Mouse (Mus musculus) naive thymus-derived CD4-positive, alpha-beta T cell, adult 2 months (primary cell): Measurements from ENCODE around the gene Scarb1.

Experiments
- DNase-seq: peaks from one replicate; pipeline ENCODE4 v3.0.0-alpha.2; 2011; ENCODE audit warnings: low read depth

The Scarb1 gene

DNA sequence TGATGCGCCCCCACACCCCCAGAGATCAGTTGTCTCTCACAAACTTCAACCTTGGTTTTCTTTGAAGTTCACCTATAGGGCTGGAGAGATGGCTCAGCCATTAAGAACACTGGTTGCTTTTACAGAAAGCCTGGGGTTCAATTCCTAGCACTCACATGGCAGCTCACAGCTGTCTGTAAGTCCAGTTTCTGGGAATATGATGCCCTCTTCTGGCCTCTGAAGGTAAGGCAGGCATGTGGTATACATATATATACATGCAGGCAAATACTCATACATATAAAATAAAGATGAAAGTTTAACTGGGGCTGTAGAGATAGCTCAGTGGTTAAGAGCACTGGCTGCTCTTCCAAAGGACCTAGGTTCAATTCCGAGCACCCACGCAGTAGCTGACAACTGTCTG, 105.5 kb downstream of the Scarb1 start:
- peak; percentile 17 for DNase-seq

DNA sequence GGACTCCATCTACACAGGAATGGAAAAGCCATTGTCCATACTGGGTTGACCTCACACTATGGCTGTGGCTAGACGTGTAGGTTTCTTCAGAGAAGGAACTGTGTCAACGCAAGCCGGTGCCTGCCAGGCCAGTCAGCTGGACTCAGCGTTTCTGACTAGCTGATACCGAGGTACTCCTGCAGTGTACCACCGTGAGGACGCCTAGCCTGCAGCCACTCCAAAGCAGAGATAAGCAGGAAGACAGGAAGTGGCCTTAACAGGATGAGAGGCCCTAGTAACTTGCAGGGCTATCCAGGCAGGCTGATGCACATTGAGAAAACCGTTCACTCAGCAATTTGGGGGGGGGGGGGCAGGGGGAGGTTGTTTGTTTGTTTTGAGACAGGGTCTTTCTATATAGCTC, 106.5 kb downstream of the Scarb1 start:
- no peak for DNase-seq

DNA sequence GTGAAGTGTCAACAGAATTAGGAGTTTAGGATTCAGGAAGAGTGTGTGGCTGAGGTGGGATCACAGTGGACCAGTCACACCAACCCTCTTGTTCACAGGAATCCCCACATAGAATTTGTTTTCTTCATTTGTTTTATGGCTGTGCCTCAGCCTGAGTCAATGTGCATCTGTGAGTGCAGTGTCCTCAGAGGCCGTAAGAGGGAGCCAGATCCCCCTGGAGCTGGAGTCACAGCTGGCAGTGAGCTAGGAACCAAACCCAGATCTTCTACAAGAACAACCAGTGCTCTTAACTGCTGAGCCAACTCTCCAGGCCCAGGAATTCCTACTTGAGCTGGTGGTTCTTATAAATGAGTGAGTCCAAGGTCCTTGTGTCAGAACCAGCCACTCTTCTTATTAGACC, 107.4 kb downstream of the Scarb1 start:
- no peak for DNase-seq

DNA sequence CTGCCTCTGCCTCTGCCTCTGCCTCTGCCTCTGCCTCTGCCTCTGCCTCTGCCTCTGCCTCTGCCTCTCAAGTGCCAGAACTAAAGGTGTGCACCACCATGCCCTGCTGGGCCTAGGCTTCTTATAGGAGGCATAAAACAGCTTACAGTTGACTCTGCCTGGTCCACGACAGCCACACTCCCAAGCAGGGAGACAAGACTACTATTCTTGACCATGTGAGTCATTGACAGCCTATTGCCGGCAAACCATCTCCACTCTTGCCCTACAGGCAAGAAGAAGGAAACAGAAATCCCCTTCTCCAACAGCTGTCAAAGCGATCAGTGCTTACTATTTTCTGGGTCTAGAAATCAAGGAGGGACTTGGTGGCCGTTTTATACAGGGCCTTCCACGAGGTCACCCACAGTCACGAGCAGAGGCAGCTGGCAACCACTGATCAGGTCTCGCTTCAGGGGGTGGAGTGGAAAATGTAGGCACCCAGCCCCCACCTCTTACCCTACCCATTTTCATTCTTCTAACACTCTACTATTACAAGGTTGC, 108.4 kb downstream of the Scarb1 start:
- DNase-seq = no peak

DNA sequence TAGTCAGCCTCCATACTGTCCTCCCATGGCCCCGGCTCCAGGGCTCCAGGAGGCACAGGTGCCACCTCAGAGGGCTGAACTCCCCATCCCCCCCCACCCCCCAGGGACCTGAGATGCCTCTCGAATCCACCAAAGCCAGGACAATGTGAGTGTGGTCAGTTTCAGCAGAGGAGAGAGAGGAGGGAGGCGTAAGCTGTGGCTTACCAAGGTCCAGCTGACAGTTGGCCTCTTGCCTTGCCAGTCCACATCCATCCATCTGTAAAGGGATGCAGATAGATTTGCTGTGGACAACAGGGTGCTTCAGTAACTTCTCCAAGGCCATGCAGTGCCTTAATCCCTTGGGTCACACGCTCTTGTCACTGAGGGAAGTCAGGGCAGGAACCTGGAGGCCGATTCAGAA, 110.4 kb downstream of the Scarb1 start:
- no peak for DNase-seq

DNA sequence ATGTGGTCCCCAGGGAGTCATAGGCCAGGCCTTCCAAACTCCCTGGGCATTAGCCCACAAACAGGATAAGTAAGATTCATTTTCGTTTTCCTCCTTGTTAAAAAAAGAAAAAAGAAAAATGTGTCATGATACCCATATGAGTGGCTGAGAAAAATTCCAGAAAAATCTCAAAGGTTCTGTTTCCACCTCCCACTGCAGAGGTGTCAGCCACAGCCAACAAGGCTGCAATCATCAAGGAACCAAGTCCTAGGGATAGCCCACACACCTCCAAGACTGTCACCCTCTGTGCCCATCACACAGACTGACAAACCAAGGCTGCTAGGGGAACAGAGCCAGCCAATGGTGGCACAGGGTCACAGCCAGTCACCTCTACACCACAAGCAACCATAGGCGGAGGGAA, 111.8 kb downstream of the Scarb1 start:
- no peak for DNase-seq

DNA sequence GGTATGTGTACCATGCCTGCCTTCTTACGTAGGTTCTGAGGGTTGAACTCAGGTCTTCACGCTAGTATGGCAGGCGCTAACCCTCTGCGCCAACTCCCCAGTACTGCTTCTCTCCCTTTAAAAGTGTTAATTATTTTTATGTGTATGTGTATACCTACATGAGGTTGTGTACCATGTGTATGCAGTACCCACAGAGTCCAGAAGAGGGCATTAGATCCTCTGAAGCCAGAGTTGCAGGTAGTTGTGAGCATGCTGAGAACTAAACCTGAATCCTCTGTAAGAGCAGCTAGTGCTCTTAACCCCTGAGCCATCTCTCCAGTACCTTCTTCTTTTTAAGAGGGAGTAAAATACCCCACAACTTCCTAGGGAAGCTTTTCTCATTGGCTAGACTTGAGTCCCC, 113.2 kb downstream of the Scarb1 start:
- no peak for DNase-seq
